Mouse (Mus musculus) adrenal gland, adult 2 months (tissue): Measurements from ENCODE around the gene Cd83. TPM values are rescaled to one million over a fixed set of nuclear protein-coding genes. Genes with fewer than 3 reads are reported as not detected.

Experiments
- DNase-seq: peaks from one replicate; pipeline ENCODE4 v3.0.0; 2021
- polyA plus RNA-seq: library from polyadenylated mRNA; depleted of rRNA; stranded (reverse); fragments of >200 nt; gene quantifications from 2 replicates; pipeline ENCODE4 v1.2.3, GENCODE M21; 2012
- total RNA-seq, 2 experiments: library from RNA; stranded (reverse); gene quantifications; 2 replicates each; pipeline ENCODE4 v1.2.3; 2021

The Cd83 gene
- total and polyA plus RNA-seq, 3 experiments: 2.5 to 3.8 (median 3.0) TPM

GRCm38 (mm10) chr13:43774605-43775426, 9.8 kb upstream of the Cd83 start:
- DNase-seq: no peak

- no peak for DNase-seq
Measured at GRCm38 (mm10) chr13:43775427-43775733, 9.2 kb upstream of the Cd83 start.

- no peak for DNase-seq
Measured at GRCm38 (mm10) chr13:43777321-43778002, 7.1 kb upstream of the Cd83 start.

DNA sequence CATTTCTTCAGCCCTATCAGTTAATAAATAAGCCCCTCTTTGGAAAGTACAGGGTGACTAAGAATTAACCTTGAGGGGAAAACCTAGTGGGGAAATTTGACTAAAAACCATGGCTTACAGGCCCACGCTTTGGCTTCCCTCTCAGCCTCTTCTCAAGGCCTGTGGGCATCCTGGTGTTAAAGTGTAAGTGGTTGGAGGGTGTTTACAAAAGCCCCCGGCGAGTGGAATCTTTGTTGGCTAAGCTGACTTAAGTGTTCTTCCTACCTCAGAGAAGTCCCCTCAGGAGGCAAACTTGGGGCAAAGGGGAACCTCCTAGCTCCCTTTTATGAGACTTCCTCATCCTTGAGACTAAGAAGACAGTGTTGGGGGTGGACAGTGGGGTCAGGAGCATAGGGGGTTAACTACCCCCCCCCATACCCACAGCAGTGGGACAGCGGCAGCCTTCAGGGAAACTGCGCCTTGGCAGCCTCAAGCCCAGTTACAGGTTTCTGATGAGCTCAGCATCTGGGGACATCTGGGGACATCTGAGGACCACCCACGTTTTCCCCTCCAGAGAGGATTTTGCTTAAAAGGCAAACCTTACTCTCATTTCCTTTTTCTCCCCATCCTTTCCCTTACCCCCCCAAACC, 6.4 kb upstream of the Cd83 start:
- no peak for DNase-seq

- no peak for DNase-seq
Measured at GRCm38 (mm10) chr13:43778971-43779370, 5.6 kb upstream of the Cd83 start.

GRCm38 (mm10) chr13:43780071-43780470, 4.5 kb upstream of the Cd83 start:
- no peak for DNase-seq

DNA sequence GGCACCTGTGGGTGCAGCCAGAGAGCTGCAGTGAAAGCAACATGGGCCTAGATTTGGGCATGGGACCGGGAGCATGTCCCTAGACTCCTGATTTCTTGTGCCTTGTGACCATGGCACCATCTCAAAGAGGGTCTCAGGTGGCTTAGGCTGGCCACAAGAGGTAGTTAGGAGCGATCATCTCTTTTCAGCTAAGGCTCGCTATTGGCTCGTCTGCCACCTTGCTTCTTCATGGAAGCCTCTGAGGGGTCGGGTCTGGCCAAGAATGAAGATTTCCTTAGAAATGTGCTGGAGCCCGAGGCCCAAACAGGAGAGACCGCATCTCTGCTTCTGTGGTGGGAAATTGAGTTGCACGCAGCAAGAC, 1.1 kb downstream of the Cd83 start:
- no peak for DNase-seq

DNA sequence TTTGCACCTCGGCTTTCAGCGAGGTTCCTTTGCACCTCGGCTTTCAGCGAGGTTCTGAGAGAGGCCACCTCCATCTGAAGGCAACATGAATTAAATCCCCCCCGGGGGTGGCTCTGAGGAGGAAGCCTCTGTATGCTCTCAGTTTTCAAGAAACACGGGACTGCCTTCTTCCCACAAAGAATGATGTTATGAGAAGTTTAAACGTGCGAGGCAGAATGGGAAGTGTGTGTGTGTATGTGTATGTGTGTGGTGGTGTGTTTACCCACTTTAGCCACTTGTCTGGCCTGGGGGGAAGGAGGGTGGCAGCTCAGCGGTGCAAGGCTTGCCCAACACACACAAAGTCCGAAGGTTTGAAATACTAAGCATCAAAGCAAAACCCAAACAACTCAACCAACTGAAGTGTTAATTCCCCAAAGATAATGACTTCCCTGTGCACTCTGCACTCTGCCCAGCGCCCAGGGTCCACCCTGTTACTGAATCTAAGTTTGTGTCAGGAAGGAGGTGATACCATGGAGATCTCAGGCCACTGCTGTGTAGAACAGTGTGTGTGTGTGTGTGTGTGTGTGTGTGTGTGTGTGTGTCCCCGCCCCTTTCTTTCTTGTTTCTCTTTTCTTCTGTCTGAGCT, 1.7 kb downstream of the Cd83 start:
- DNase-seq: no peak

GRCm38 (mm10) chr13:43787262-43787661, 2.7 kb downstream of the Cd83 start:
- no peak for DNase-seq

GRCm38 (mm10) chr13:43788071-43788470, 3.5 kb downstream of the Cd83 start:
- no peak for DNase-seq

DNA sequence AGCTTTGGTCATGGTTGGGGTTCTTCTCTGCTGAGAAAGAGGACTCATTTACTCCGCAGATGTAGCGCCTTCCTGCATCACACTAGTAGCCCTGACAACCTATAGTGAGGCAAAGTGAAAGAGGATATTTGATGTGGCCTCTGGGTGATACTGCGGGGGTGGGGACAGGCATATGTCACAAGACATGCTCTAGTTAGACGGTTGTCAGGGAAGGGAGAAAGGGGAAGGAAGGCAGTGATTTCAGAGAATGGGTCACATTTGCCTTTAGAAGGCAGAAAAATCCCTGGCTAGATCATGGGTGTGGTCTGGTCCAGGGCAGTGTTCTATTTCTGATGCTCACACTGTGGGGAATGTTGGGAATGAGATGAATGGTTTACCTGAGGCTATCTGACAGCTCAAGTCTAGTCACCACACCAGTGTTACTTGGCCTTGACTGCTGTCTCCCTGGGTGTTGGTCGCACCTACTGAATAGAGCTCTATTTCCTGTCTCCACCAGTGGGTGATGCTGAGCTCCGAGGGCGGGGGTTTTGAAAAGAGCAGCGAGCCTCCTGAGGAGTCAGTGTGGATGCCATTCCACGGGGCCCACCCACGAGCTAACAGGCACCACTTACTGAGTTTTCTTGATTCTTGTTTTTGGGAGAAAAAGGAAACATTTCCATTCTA, 4.5 kb downstream of the Cd83 start:
- no peak for DNase-seq

- no peak for DNase-seq
Measured at GRCm38 (mm10) chr13:43790229-43791001, 5.8 kb downstream of the Cd83 start.

GRCm38 (mm10) chr13:43795334-43795733, 10.8 kb downstream of the Cd83 start:
- DNase-seq: peak; percentile 59

GRCm38 (mm10) chr13:43798655-43799054, 14.1 kb downstream of the Cd83 start:
- no peak for DNase-seq

DNA sequence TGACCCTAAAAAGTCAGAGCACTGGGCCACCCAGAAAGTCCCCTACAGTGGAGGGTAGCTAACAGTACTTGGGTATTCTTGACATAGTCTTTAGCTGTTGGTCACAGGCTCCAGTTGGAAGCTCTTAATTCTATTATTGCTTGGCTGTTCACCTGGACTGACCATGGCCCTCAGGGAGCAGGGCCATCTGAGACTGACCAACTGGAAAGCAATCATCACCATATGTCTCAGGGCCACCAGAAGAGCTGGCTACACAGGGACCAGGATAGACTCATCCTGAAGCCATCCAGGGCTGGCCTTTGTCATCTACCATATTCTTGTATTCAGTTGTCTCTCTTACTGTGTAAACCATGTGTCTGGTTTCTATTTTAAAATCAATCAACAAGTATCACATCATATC, 15.6 kb downstream of the Cd83 start:
- no peak for DNase-seq

- DNase-seq: no peak
Measured at GRCm38 (mm10) chr13:43801961-43802360, 17.4 kb downstream of the Cd83 start.

GRCm38 (mm10) chr13:43802361-43803137, 18.0 kb downstream of the Cd83 start:
- no peak for DNase-seq

GRCm38 (mm10) chr13:43804648-43805047, 20.1 kb downstream of the Cd83 start:
- no peak for DNase-seq

- DNase-seq: no peak
Measured at GRCm38 (mm10) chr13:43805159-43805758, 20.7 kb downstream of the Cd83 start.
